Mouse (Mus musculus): ENCODE results near the gene Ipmk.

DNA sequence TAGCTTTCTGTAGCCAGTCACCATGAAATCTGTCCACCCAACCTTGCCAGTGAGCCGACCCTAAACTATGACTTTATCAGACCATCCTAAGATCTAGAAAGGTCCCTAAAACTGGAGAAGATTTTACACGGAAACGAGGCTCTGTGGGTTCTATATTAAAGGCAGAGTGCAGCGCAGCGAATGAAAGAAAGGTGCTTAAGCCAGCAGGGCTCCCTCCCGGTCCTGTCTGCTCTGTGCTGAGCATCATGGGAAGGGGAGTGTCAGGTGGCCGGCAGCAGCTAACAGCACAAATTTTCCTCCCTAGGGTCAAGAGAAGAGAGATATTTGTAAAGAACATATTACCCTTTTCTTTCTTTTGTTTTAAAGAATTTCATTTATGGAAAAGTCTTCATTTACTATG is 34.5 kb downstream of the Ipmk start:
- no peak for TF ChIP-seq POLR2A (IDR thresholded peaks at IDR 0.05; ENCODE audit: extremely low read depth, insufficient read depth, low read length)
- no peak for TF ChIP-seq CTCF (IDR thresholded peaks at IDR 0.05; ENCODE audit: extremely low read depth, insufficient read depth, low read length)
